Mouse (Mus musculus): ENCODE data around the gene Celsr3.

Gene Celsr3

GRCm38 (mm10) chr9:108858792-108859527 is 32.8 kb downstream of the Celsr3 start:
- no peak for DNase-seq
